Mouse (Mus musculus) spleen, adult 2 months (tissue): Measurements from ENCODE around the gene Lipn.

Source experiments
- CTCF ChIP-seq: fragments of 200-500 bp; IDR thresholded peaks from 2 replicates; pipeline ENCODE4 v1.5.1; 2011; ENCODE audit warnings: mild to moderate bottlenecking, inconsistent platforms; ENCODE audit not compliant: insufficient read depth, insufficient read length, insufficient replicate concordance; ENCODE audit errors: extremely low read depth
- POLR2A ChIP-seq: fragments of 200-500 bp; IDR thresholded peaks from 2 replicates; pipeline ENCODE4 v1.6.1; 2011; ENCODE audit warnings: low read depth, low read length, inconsistent platforms

- TF ChIP-seq POLR2A, result no peak
- no peak for TF ChIP-seq CTCF
These were observed 34.7 kb downstream of the Lipn start for GRCm38 (mm10) chr19:34101888-34102287.
